Mouse (Mus musculus): ENCODE measurements around the gene Cdhr5. TPM values are rescaled to one million over a fixed set of nuclear protein-coding genes. Genes with fewer than 3 reads are reported as not detected.
A peak's percentile ranks its signal among the peaks of the same experiment; 100 is the strongest.

Cdhr5 gene
- total RNA-seq, 2 experiments from 2014 or later: not detected

DNA sequence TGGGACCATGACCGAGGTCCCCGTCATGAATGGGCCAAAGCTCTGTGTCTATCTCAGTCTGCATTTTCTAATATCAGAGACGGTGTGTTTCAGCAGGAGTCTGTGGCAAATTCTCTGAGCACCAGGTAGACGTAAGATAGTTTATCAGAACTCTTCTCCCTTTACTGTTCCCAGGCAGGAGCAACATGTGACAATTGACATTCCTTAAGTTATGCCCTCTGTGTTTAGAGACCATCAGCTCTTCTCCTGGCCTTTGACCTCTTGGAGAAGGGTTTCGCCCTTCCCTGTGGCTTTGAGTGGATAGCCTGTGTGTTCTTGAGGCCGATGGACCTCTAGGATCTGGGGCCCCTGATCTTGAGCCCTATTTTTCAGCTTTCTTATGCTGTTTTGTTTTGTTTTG is 46.9 kb downstream of the Cdhr5 start:
- 0 out of 2 replicates have a peak overlapping the region, but pooled peaks have one; percentile 99 for H3K27ac ChIP-seq

DNA sequence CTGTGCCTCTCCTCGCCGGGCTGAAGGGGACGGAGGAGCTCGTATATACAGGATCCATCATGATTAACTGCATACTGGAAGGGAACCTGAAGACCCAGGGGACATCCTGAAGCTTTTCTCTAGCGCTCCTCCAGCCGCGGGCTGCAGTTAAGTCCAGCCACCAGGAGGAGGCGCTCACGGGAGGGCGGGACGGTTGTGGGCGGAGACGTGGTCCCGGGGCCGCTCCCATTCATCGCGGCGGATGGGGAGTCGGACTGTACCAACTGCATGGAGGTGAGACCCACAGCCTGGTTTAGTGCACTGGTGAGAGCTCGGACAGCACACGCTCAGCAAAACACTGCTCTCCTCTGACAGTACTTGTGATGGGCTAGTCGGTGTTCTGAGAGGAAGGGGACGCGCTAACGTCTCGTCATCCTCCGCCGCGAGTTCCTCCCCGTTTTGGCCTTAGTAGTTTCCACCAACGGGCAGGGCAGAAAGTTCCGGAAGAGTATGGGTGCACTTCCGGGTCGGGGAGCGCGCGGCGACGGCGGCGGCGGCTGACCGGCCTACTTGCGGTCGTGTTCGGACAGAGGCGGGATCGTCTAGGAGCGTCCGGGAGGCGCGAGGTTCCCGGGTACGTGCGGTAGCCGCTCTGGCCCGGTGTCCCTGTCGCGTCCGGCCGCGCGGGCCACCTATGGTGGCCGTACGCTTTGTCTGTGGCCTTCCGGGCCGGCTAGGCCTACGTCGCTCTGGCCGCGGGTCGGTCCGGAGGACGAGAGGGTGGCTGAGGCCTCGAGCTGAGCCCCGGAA is 48.1 kb downstream of the Cdhr5 start, which contains the start of gene Phrf1:
TSS of gene Phrf1 (plus strand) at position 506 of the 789 bp plus-strand sequence.
- intact Hi-C loops (cut with DNase I): loop anchor here (10.0 kb wide), 1 partner anchor 216 kb away; the partner anchor contains the start of genes Pidd1 and Rplp2
- Histone ChIP-seq H3K27ac (peak within 1 kb of the TSS; percentile 99), H3K4me3 (peak within 1 kb of the TSS; percentile 75)
- DNase-seq: peak; percentile 94
- peak; percentile 100 for TF ChIP-seq CTCF (IDR thresholded peaks at IDR 0.05)

More for the DNA sequence above, 46.9 kb downstream of the Cdhr5 start:
- intact Hi-C loops (cut with DNase I): loop anchor here (10.0 kb wide), 1 partner anchor 215 kb away; the partner anchor contains the start of genes Pidd1 and Rplp2
- peak overlapping the region; percentile 75 for H3K4me3 ChIP-seq
- TF ChIP-seq CTCF (IDR thresholded peaks at IDR 0.05): no peak
- no peak for DNase-seq

DNA sequence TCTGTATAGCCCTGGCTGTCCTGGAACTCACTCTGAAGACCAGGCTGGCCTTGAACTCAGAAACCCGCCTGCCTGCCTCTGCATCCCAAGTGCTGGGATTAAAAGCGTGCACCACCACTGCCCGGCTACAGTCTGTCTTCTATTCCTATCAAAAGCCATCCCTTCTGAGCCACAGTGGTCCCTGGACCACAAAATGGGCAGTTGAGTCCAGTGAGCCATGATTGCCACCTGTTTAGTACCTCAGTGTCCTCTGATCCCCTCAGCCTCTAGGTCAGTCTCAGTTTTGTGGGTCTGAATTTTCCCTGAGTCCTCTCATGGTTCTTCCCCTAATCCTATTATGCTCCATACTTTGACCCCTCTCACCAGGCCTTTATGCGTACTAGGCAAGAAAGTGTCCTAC is 48.8 kb downstream of the Cdhr5 start:
- Histone ChIP-seq H3K27ac (peak overlapping the region; percentile 99), H3K4me3 (peak overlapping the region; percentile 75)
- DNase-seq: no peak
- TF ChIP-seq CTCF (IDR thresholded peaks at IDR 0.05): no peak
- intact Hi-C loops (cut with DNase I): loop anchor here (10.0 kb wide), 1 partner anchor 217 kb away; the partner anchor contains the start of genes Pidd1 and Rplp2

DNA sequence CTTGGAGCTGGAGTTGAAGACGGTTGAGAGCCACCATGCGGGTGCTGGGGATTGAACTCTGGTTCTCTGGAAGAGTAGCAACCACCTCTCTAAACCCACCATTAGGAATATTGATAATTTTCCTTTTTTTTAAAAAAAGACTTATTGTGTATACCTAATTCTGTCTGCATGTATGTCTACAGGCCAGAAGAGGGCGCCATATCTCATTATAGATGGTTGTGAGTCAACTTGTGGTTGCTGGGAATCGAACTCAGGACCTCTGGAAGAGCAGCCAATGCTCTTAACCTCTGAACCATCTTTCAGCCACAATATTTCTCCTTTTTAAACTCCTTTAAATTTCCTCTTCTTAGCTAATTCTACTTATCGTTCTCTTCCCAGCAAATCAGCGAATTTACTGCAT is 50.1 kb downstream of the Cdhr5 start:
- H3K27ac ChIP-seq: no peak overlapping the region
- intact Hi-C loops (cut with DNase I): loop anchor here (10.0 kb wide), 1 partner anchor 218 kb away; the partner anchor contains the start of genes Pidd1 and Rplp2

DNA sequence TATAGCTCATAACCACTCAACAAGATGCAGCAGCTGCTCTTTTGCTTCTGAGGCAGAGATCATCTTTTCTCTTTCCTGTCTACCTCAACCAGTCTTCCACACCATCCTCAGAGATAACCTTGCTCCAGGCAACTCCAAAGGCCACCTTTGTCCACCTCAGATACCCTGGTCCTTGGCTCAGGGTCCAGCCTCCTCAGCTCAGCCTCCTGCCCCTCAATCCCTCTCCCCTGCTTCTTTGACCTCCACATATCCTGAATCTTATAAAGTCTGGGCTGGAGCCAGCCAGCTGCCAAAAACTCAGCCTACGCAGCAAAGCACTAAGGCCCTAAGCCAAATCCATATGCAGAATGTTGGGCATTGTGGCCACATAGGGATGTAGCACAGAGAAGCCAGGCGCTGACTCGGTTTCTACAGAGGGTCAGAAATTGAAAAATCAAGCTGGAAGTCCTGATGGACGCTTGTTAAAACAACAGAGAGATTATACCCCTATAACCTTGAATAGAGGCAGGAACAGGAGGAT is 53.8 kb downstream of the Cdhr5 start:
- intact Hi-C loops (cut with DNase I): loop anchor here (2.0 to 10.0 kb wide), 2 partner anchors 140 to 222 kb away; partner anchors contain the start of genes Pidd1 and Rplp2

More for the DNA sequence above, 50.1 kb downstream of the Cdhr5 start:
- TF ChIP-seq CTCF (IDR thresholded peaks at IDR 0.05): peak; percentile 22; the same call in 1 of the 2 replicates
- DNase-seq: no peak
- H3K4me3 ChIP-seq: no peak overlapping the region

DNA sequence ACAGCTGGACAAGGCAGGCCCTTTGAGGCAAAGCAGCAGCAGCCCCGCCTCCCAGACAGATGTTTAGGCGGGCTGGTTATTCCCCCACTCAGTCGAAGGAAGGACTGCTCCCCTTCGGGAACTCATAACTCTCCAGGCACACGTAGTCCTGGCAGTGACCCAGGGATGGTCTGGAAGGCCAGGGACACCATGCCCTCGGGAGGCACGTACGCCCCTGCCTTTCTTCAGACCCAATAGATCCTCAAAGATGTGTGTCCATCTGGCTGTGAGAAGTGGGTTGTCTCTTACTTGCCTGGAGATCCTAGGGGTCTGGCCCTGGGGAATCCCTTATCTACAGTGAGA is 54.5 kb downstream of the Cdhr5 start:
- peak overlapping the region; percentile 46 for H3K27ac ChIP-seq
- intact Hi-C loops (cut with DNase I): loop anchor here (2.0 to 10.0 kb wide), 2 partner anchors 141 to 223 kb away; partner anchors contain the start of genes Pidd1 and Rplp2
- H3K4me3 ChIP-seq: peak overlapping the region; percentile 67
- TF ChIP-seq CTCF (IDR thresholded peaks at IDR 0.05): no peak
- no peak for DNase-seq

More for the DNA sequence above, 53.8 kb downstream of the Cdhr5 start:
- TF ChIP-seq CTCF (IDR thresholded peaks at IDR 0.05): no peak
- Histone ChIP-seq H3K4me3 (no peak overlapping the region; the same call in 1 of the 2 replicates), H3K27ac (peak overlapping the region; percentile 46; the same call in 1 of the 2 replicates)
- no peak for DNase-seq

DNA sequence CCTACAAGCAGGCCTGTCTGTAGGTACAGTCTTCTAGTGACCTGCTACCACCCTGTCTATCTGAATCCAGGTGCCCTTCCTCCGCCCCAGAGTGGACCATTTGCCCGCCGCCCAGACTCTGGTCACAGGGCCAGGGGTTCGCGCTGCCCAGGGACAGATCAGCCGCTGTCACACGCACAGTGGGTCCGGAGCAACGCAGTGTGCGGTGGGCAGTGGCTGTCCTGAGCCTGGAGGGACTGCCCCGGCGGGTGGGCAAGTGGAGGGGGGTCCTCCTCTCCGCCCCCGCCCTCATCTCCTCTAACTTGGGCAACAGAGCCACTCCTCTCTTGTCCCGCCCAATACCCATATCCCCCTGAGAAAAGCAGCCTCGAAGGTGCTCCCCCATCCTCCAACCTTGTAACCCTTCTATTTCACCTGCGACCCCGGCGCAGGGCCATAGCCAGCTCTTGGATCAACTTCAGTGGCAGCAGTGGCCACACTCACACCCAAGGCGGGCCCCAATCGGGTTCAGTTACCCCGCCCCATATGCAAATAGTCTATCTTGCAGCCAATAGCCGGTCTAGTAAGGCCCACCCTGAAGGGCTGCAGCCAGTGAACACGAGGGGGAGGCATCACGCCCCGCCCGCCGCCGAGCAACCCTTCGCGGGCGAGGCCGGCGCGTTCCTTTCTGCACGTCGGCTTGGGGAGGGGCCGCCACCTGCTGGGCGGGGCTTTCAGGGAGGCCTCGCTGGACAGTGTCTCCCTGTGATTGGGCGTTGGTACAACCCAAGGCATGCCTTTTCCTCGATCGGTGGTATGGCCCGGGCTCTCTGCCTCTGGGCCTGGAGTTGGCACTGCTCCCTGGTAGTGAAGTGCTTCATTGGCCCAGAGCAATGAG is 55.1 kb downstream of the Cdhr5 start:
- intact Hi-C loops (cut with DNase I): loop anchor here (2.0 to 10.0 kb wide), 2 partner anchors 141 to 223 kb away; partner anchors contain the start of genes Pidd1 and Rplp2
- peak overlapping the region; percentile 55 for H3K27ac ChIP-seq
- DNase-seq: peak; percentile 97

DNA sequence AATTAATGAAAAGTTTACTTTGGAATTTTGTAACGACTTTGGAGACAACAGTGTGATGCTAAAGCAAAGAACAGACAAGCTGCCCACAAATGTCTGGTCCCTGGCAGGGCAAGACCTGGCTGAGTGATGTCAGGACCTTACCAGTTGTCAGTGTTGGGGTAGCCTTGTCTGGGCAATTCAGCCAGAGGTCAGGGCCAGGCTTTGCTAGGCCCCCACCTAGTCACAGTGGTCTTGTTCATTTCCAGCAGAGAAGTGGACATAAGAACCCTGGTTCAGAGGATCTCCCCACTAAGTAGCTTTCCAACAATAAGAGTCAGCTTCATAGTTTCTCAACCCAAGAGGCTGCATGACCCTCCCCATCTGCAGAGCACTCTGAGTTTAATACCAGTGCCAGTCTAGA is 56.2 kb downstream of the Cdhr5 start:
- no peak overlapping the region for H3K4me3 ChIP-seq
- no peak for DNase-seq

More for the DNA sequence above, 55.1 kb downstream of the Cdhr5 start:
- peak; percentile 15; the same call in 1 of the 2 replicates for TF ChIP-seq CTCF (IDR thresholded peaks at IDR 0.05)
- H3K4me3 ChIP-seq: peak overlapping the region; percentile 67

DNA sequence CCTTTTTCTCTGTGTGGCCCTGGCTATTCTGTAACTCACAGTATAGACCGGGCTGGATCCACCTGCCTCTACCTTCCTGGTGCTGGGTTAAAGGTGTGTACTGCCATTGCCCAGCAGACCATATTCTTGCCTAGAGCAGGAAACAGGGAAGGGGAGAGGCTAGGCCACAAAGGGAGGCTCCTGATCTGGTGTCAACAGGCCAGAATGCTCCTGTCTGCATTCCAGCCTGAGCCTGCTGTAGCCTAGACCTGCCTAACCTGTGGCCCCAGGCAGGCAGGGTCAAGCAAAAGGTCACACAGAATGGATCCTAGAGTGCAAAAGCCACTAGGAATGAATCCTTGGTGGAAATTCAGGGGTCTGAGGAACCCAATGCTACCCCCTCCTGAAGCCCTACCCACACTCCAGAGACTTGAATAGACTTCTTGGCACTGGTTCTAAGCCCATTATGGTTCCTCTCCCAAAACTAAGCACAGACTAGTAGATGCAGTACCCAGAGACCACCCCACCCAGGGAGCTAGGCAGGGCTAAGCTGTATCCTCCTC is 57.0 kb downstream of the Cdhr5 start:
- TF ChIP-seq CTCF (IDR thresholded peaks at IDR 0.05): no peak
- Histone ChIP-seq H3K4me3 (no peak overlapping the region), H3K27ac (no peak overlapping the region)
- no peak for DNase-seq
- intact Hi-C loops (cut with DNase I): loop anchor here (10.0 kb wide), 1 partner anchor 225 kb away; the partner anchor contains the start of genes Pidd1 and Rplp2

More for the DNA sequence above, 56.2 kb downstream of the Cdhr5 start:
- H3K27ac ChIP-seq: no peak overlapping the region
- TF ChIP-seq CTCF (IDR thresholded peaks at IDR 0.05): no peak
- intact Hi-C loops (cut with DNase I): loop anchor here (10.0 kb wide), 1 partner anchor 224 kb away; the partner anchor contains the start of genes Pidd1 and Rplp2

Small RNAs within 50 kb of the gene (microRNA-seq; reads per million reads assigned to microRNA genes)
- gene Mir210: 77.3 reads per million, percentile 39 among the genes with 10 or more reads in this experiment

Other genes with a start within 250 kb of the Cdhr5 start
- not detected for gene Gm17387, start 247.7 kb downstream of the Cdhr5 start, total RNA-seq (2021)
- under 1 TPM; 0.17 to 0.18 TPM for gene B4galnt4, start 215.7 kb downstream of the Cdhr5 start, total RNA-seq (2021)
- gene Pkp3, start 198.6 kb downstream of the Cdhr5 start, total RNA-seq (2021): not detected
- 1 to 10 TPM; 1.7 TPM for gene Sigirr, start 176.2 kb downstream of the Cdhr5 start, total RNA-seq (2021)
- not detected for gene Ano9, start 159.0 kb downstream of the Cdhr5 start, total RNA-seq (2021)
- 10 to 100 TPM; 19.5 to 20.5 TPM for gene Ptdss2, start 154.4 kb downstream of the Cdhr5 start, total RNA-seq (2021)
- 10 to 100 TPM; 46.5 to 50.9 TPM for gene Rnh1, start 103.9 kb downstream of the Cdhr5 start, total RNA-seq (2021)
- gene Hras, start 82.8 kb downstream of the Cdhr5 start, total RNA-seq (2021): 100 to 1,000 TPM; 117 to 119 TPM
- gene Lrrc56, start 82.6 kb downstream of the Cdhr5 start, total RNA-seq (2021): 1 to 10 TPM; 1.7 to 2.1 TPM
- not detected for gene Lmntd2, start 62.7 kb downstream of the Cdhr5 start, total RNA-seq (2021)
- gene Rassf7, start 60.9 kb downstream of the Cdhr5 start, total RNA-seq (2021): under 1 TPM in 1 of 2 experiments, not detected in 1; 0.28 TPM
- gene Phrf1, start 48.0 kb downstream of the Cdhr5 start, total RNA-seq (2021): 10 to 100 TPM; 22.4 to 28.1 TPM
- gene Irf7, start 10.3 kb downstream of the Cdhr5 start, total RNA-seq (2021): 1 to 10 TPM; 1.1 TPM
- gene Sct, start 2.3 kb upstream of the Cdhr5 start, total RNA-seq (2021): not detected
- not detected for gene Drd4, start 15.2 kb upstream of the Cdhr5 start, total RNA-seq (2021)
- 10 to 100 TPM; 13.3 to 14.0 TPM for gene Deaf1, start 50.9 kb upstream of the Cdhr5 start, total RNA-seq (2021)
- 10 to 100 TPM; 11.5 to 16.9 TPM for gene Tmem80, start 51.0 kb upstream of the Cdhr5 start, total RNA-seq (2021)
- gene Eps8l2, start 62.1 kb upstream of the Cdhr5 start, total RNA-seq (2021): 1 to 10 TPM; 2.6 to 3.1 TPM
- gene Taldo1, start 115.4 kb upstream of the Cdhr5 start, total RNA-seq (2021): 10 to 100 TPM; 77.5 to 88.3 TPM
- gene Gatd1, start 137.3 kb upstream of the Cdhr5 start, total RNA-seq (2021): 1 to 10 TPM; 5.5 to 8.3 TPM
- gene Cend1, start 152.7 kb upstream of the Cdhr5 start, total RNA-seq (2021): under 1 TPM; 0.28 to 0.31 TPM
- 10 to 100 TPM; 18.6 to 26.1 TPM for gene Slc25a22, start 161.1 kb upstream of the Cdhr5 start, total RNA-seq (2021)
- gene Pidd1, start 167.2 kb upstream of the Cdhr5 start, total RNA-seq (2021): under 1 TPM; 0.08 to 0.20 TPM
- gene Rplp2, start 170.6 kb upstream of the Cdhr5 start, total RNA-seq (2021): 100 to 1,000 TPM; 567 to 623 TPM
- 100 to 1,000 TPM; 345 to 348 TPM for gene Pnpla2, start 178.4 kb upstream of the Cdhr5 start, total RNA-seq (2021)
- gene Cracr2b, start 184.3 kb upstream of the Cdhr5 start, total RNA-seq (2021): 1 to 10 TPM; 6.1 to 6.3 TPM
- 10 to 100 TPM; 83.2 to 90.2 TPM for gene Cd151, start 190.6 kb upstream of the Cdhr5 start, total RNA-seq (2021)
- 10 to 100 TPM; 55.5 to 58.8 TPM for gene Polr2l, start 198.3 kb upstream of the Cdhr5 start, total RNA-seq (2021)
- gene Tspan4, start 198.5 kb upstream of the Cdhr5 start, total RNA-seq (2021): 1 to 10 TPM; 7.6 to 8.2 TPM